Mouse (Mus musculus) megakaryocyte, embryonic 14.5 days (primary cell): ENCODE data around the gene Dst. TPM values are rescaled to one million over a fixed set of nuclear protein-coding genes. Genes with fewer than 3 reads are reported as not detected.

Experiments
- H3K27me3 ChIP-seq: replicated peaks from 2 replicates; pipeline ENCODE3; 2012; ENCODE audit warnings: inconsistent platforms
- H3K36me3 ChIP-seq: replicated peaks from 2 replicates; pipeline ENCODE3; 2012; ENCODE audit warnings: low read length, inconsistent platforms, mixed read lengths
- H3K4me1 ChIP-seq: 2 replicates; pipeline ENCODE4 v1.6.1; 2012; ENCODE audit warnings: inconsistent platforms
- H3K4me3 ChIP-seq: replicated peaks from 2 replicates; pipeline ENCODE3; 2012; ENCODE audit warnings: moderate library complexity, mild to moderate bottlenecking, inconsistent platforms
- H3K9me3 ChIP-seq: 2 replicates; pipeline ENCODE4 v1.6.1; 2012; ENCODE audit warnings: inconsistent platforms
- FLI1 ChIP-seq: IDR thresholded peaks from 2 replicates; pipeline ENCODE4 v1.6.1; 2012; ENCODE audit warnings: low read length, inconsistent platforms, mixed read lengths
- GATA1 ChIP-seq: IDR thresholded peaks from 3 replicates; pipeline ENCODE4 v1.6.1; 2012; ENCODE audit warnings: mixed read lengths, low read length, inconsistent platforms, borderline replicate concordance
- polyA plus RNA-seq: library from polyadenylated mRNA; stranded (reverse); fragments of >175 nt; gene quantifications from 2 replicates; pipeline ENCODE4 v1.2.3, GENCODE M21; 2012; ENCODE audit warnings: low replicate concordance; ENCODE audit not compliant: insufficient read depth

The Dst gene
- polyA plus RNA-seq, 1 experiment: 4.2 TPM

- peaks cover 2% of the 10 kb centered on the region for H3K27me3 ChIP-seq
- H3K4me3 ChIP-seq: no peak overlapping the region
- TF ChIP-seq FLI1 (no peak), GATA1 (no peak)
- no peaks in the 10 kb centered on the region for H3K9me3 ChIP-seq
- H3K36me3 ChIP-seq: no peaks in the 10 kb centered on the region
- peaks cover 12% of the 10 kb centered on the region for H3K4me1 ChIP-seq
Measured at GRCm38 (mm10) chr1:34069514-34070290, 161.7 kb downstream of the Dst start.

GRCm38 (mm10) chr1:34070474-34070873, 162.4 kb downstream of the Dst start:
- Histone ChIP-seq H3K27me3 (peaks cover 2% of the 10 kb centered on the region), H3K4me3 (no peak overlapping the region), H3K9me3 (no peaks in the 10 kb centered on the region), H3K36me3 (no peaks in the 10 kb centered on the region), H3K4me1 (peaks cover 12% of the 10 kb centered on the region)
- TF ChIP-seq FLI1: no peak
- no peak for TF ChIP-seq GATA1

DNA sequence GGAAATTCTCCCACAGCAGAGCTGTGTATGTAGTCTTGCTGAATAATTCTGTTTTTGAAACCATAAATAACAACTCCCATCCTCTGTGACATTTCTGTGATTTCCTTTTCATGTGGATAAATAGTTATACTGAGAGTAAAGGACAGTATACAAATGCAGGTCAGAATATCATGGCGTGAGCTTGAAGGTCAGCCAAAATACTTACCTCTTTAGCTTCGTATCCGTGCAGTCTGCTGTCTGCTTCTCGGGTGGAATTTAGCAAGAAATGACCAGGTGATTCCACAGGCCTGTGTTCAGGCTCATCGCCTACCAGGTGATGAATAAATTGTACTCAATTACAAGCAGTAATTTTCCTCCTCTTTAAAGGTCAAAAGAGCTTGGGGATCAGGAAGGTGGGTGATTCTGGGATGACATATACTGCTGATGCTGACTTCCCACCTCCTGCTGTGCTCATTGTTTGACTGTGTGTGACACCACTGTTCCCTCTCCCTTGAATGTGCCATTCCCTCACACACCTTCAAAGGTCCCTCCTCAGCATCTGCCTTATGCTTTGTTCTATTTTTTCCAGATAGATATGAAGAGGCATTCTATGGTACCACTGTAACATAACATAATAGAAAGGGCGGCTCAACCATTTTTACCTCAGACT, 163.1 kb downstream of the Dst start:
- TF ChIP-seq GATA1 (no peak), FLI1 (no peak)

DNA sequence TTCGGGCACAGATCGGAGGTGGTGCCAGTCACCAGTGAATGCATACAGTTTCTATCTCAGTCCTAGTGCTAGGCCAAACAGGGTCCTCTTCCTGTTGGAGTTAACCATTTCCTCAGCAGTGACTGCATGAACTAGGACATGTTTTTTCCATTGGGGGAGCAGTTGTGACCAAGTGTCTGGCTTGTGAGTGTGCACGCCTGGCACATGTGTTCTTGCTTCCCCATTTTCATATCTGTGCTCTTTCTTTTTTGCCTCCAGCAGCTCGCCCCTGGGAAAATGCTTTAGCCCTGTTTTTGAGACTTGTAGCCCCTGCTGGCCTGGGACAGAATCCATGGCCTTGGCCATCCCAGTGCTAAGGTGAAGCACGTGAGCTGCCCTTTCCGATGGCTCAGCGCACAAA, 164.2 kb downstream of the Dst start:
- TF ChIP-seq FLI1 (no peak), GATA1 (no peak)
- Histone ChIP-seq H3K9me3 (no peaks in the 10 kb centered on the region), H3K4me3 (no peak overlapping the region), H3K4me1 (peaks cover 12% of the 10 kb centered on the region), H3K36me3 (no peaks in the 10 kb centered on the region), H3K27me3 (peaks cover 3% of the 10 kb centered on the region)

More for the DNA sequence above, 163.1 kb downstream of the Dst start:
- H3K4me3 ChIP-seq: no peak overlapping the region
- no peaks in the 10 kb centered on the region for H3K36me3 ChIP-seq
- peaks cover 12% of the 10 kb centered on the region for H3K4me1 ChIP-seq
- no peaks in the 10 kb centered on the region for H3K9me3 ChIP-seq
- peaks cover 2% of the 10 kb centered on the region for H3K27me3 ChIP-seq

- no peak for TF ChIP-seq FLI1
- no peak for TF ChIP-seq GATA1
- no peaks in the 10 kb centered on the region for H3K36me3 ChIP-seq
- H3K27me3 ChIP-seq: peaks cover 1% of the 10 kb centered on the region
- no peak overlapping the region for H3K4me3 ChIP-seq
- H3K4me1 ChIP-seq: peaks cover 12% of the 10 kb centered on the region
- no peaks in the 10 kb centered on the region for H3K9me3 ChIP-seq
Measured at GRCm38 (mm10) chr1:34073436-34074169, 165.6 kb downstream of the Dst start.

- TF ChIP-seq FLI1: no peak
- TF ChIP-seq GATA1: no peak
Measured at GRCm38 (mm10) chr1:34074245-34075187, 166.5 kb downstream of the Dst start.

DNA sequence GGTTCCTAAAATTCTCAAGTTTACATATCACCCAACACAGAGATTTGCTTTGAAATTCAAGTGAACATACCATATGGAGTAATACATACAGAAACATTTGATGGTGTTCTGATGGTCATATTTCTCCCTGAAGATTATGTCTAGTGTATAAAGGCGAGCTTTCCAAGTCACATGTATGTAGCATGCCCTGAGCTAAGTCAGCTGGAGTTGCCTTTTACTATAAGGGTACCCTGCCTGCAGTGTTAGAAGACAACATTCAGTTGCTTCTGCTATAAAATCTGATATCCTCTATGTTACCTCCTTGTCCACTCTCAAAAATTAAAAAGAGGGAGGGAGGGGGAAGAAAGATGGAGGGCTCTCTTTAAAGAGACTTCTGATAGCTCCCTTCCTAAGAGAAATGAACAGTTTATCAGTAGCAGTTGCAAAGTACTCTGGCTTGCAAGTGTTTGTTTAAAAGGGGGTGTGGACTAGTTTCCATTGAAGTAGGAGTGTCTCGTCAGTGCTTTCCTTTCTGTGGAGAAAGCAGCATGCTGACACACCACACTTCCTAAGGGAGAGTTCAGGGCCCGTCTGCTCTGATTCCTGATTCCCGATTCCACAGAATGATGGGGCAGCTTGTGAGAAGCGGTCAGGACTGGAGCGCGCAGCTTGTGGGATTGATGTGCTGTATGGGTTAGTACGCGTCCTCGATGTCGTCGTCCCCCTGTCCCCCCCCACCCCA, 168.8 kb downstream of the Dst start:
- Histone ChIP-seq H3K36me3 (no peaks in the 10 kb centered on the region), H3K9me3 (no peaks in the 10 kb centered on the region), H3K4me3 (no peak overlapping the region), H3K4me1 (peaks cover 5% of the 10 kb centered on the region), H3K27me3 (peaks cover 1% of the 10 kb centered on the region)
- TF ChIP-seq GATA1 (no peak), FLI1 (no peak)

More at GRCm38 (mm10) chr1:34074245-34075187, 166.5 kb downstream of the Dst start:
- Histone ChIP-seq H3K9me3 (no peaks in the 10 kb centered on the region), H3K4me1 (peaks cover 12% of the 10 kb centered on the region), H3K27me3 (peaks cover 1% of the 10 kb centered on the region), H3K36me3 (no peaks in the 10 kb centered on the region), H3K4me3 (no peak overlapping the region)

- Histone ChIP-seq H3K4me3 (no peak overlapping the region), H3K9me3 (no peaks in the 10 kb centered on the region), H3K36me3 (no peaks in the 10 kb centered on the region), H3K27me3 (peaks cover 1% of the 10 kb centered on the region), H3K4me1 (peaks cover 1% of the 10 kb centered on the region)
- TF ChIP-seq FLI1: no peak
- TF ChIP-seq GATA1: no peak
Measured at GRCm38 (mm10) chr1:34077422-34077790, 169.4 kb downstream of the Dst start.

- Histone ChIP-seq H3K36me3 (no peaks in the 10 kb centered on the region), H3K4me3 (no peak overlapping the region), H3K9me3 (no peaks in the 10 kb centered on the region), H3K27me3 (peaks cover 1% of the 10 kb centered on the region), H3K4me1 (no peaks in the 10 kb centered on the region; the same call in 1 of the 2 replicates)
- TF ChIP-seq FLI1 (no peak), GATA1 (no peak)
Measured at GRCm38 (mm10) chr1:34077941-34078340, 169.9 kb downstream of the Dst start.
